Mouse (Mus musculus): ENCODE data around the gene Slc27a3. TPM values are rescaled to one million over a fixed set of nuclear protein-coding genes. Genes with fewer than 3 reads are reported as not detected.
"Not testable (repeated sequence)": the region's sequence is repeated elsewhere in the genome, so short reads cannot be mapped to it uniquely, and the experiment has no call there.

Slc27a3 gene
- total and polyA plus RNA-seq, 2 experiments from 2014 or later = 2.4 to 6.2 TPM

- ATAC-seq (ENCODE audit: insufficient read depth, low read depth) (no peak), DNase-seq (ENCODE audit: low spot score) (no peak)
- no peaks in the 10 kb centered on the region for H3K4me1 ChIP-seq (ENCODE audit: control insufficient read depth, insufficient read depth)
- H3K9me3 ChIP-seq (replicated peaks; ENCODE audit: control insufficient read depth, low read length) = no peaks in the 10 kb centered on the region
- H3K4me3 ChIP-seq (ENCODE audit: low read depth, low read length) = no peak overlapping the region
- no peak overlapping the region for H3K9ac ChIP-seq (replicated peaks; ENCODE audit: low read depth, low read length)
- no peaks in the 10 kb centered on the region for H3K27me3 ChIP-seq (ENCODE audit: control insufficient read depth, insufficient read depth, low read length)
- peaks cover 32% of the 10 kb centered on the region for H3K36me3 ChIP-seq (replicated peaks; ENCODE audit: control insufficient read depth, insufficient read depth, low read length)
- H3K27ac ChIP-seq (ENCODE audit: low read depth) = no peak overlapping the region
- TF ChIP-seq EP300 (IDR thresholded peaks at IDR 0.05; ENCODE audit: low read depth) = no peak
- TF ChIP-seq CTCF (IDR thresholded peaks at IDR 0.05; ENCODE audit: low read depth) = no peak
- WGBS = 74% methylated on average over 4 of the region's 4 CpGs
- H3K4me2 ChIP-seq (ENCODE audit: low read depth, low read length) = no peak overlapping the region
Measured at GRCm38 (mm10) chr3:90361476-90361875, 28.3 kb downstream of the Slc27a3 start.

GRCm38 (mm10) chr3:90359230-90359629, 30.5 kb downstream of the Slc27a3 start:
- H3K27ac ChIP-seq (ENCODE audit: low read depth) = no peak overlapping the region
- DNase-seq (ENCODE audit: low spot score) (no peak), ATAC-seq (ENCODE audit: insufficient read depth, low read depth) (no peak)
- H3K4me2 ChIP-seq (ENCODE audit: low read depth, low read length) = no peak overlapping the region
- no peaks in the 10 kb centered on the region for H3K4me1 ChIP-seq (ENCODE audit: control insufficient read depth, insufficient read depth)
- TF ChIP-seq CTCF (IDR thresholded peaks at IDR 0.05; ENCODE audit: low read depth) (no peak), EP300 (IDR thresholded peaks at IDR 0.05; ENCODE audit: low read depth) (no peak)
- 85% methylated on average over 1 of the region's 1 CpGs for WGBS
- no peaks in the 10 kb centered on the region for H3K9me3 ChIP-seq (replicated peaks; ENCODE audit: control insufficient read depth, low read length)
- H3K4me3 ChIP-seq (ENCODE audit: low read depth, low read length) = no peak overlapping the region
- no peak overlapping the region for H3K9ac ChIP-seq (replicated peaks; ENCODE audit: low read depth, low read length)
- H3K36me3 ChIP-seq (replicated peaks; ENCODE audit: control insufficient read depth, insufficient read depth, low read length) = peaks cover 55% of the 10 kb centered on the region
- no peaks in the 10 kb centered on the region for H3K27me3 ChIP-seq (ENCODE audit: control insufficient read depth, insufficient read depth, low read length)

- H3K9ac ChIP-seq (replicated peaks; ENCODE audit: low read depth, low read length) = no peak overlapping the region
- no peak for ATAC-seq (ENCODE audit: insufficient read depth, low read depth)
Measured at GRCm38 (mm10) chr3:90357959-90358358, 31.8 kb downstream of the Slc27a3 start.

GRCm38 (mm10) chr3:90347847-90348246, 41.9 kb downstream of the Slc27a3 start:
- 99% methylated on average over 4 of the region's 4 CpGs for WGBS
- Histone ChIP-seq H3K27ac (ENCODE audit: low read depth) (no peak overlapping the region), H3K9me3 (replicated peaks; ENCODE audit: control insufficient read depth, low read length) (no peaks in the 10 kb centered on the region), H3K9ac (replicated peaks; ENCODE audit: low read depth, low read length) (no peak overlapping the region), H3K4me3 (ENCODE audit: low read depth, low read length) (no peak overlapping the region), H3K36me3 (replicated peaks; ENCODE audit: control insufficient read depth, insufficient read depth, low read length) (peaks cover 49% of the 10 kb centered on the region), H3K4me1 (ENCODE audit: control insufficient read depth, insufficient read depth) (no peaks in the 10 kb centered on the region), H3K4me2 (ENCODE audit: low read depth, low read length) (no peak overlapping the region), H3K27me3 (ENCODE audit: control insufficient read depth, insufficient read depth, low read length) (no peaks in the 10 kb centered on the region)
- ATAC-seq (ENCODE audit: insufficient read depth, low read depth) (no peak), DNase-seq (ENCODE audit: low spot score) (no peak)
- TF ChIP-seq EP300 (IDR thresholded peaks at IDR 0.05; ENCODE audit: low read depth) = no peak

More at GRCm38 (mm10) chr3:90357959-90358358, 31.8 kb downstream of the Slc27a3 start:
- Histone ChIP-seq H3K27me3 (ENCODE audit: control insufficient read depth, insufficient read depth, low read length) (no peaks in the 10 kb centered on the region), H3K4me2 (ENCODE audit: low read depth, low read length) (no peak overlapping the region), H3K4me1 (ENCODE audit: control insufficient read depth, insufficient read depth) (no peaks in the 10 kb centered on the region), H3K9me3 (replicated peaks; ENCODE audit: control insufficient read depth, low read length) (no peaks in the 10 kb centered on the region), H3K27ac (ENCODE audit: low read depth) (no peak overlapping the region), H3K4me3 (ENCODE audit: low read depth, low read length) (no peak overlapping the region), H3K36me3 (replicated peaks; ENCODE audit: control insufficient read depth, insufficient read depth, low read length) (peaks cover 67% of the 10 kb centered on the region)
- TF ChIP-seq CTCF (IDR thresholded peaks at IDR 0.05; ENCODE audit: low read depth) (no peak), EP300 (IDR thresholded peaks at IDR 0.05; ENCODE audit: low read depth) (no peak)
- DNase-seq (ENCODE audit: low spot score) = no peak
- WGBS = 63% methylated on average over 7 of the region's 7 CpGs

- WGBS = 66% methylated on average over 2 of the region's 2 CpGs
- DNase-seq (ENCODE audit: low spot score); H3K4me2 ChIP-seq (ENCODE audit: low read depth, low read length); H3K9me3 ChIP-seq (replicated peaks; ENCODE audit: control insufficient read depth, low read length); ATAC-seq (ENCODE audit: insufficient read depth, low read depth); H3K4me1 ChIP-seq (ENCODE audit: control insufficient read depth, insufficient read depth); H3K27me3 ChIP-seq (ENCODE audit: control insufficient read depth, insufficient read depth, low read length); H3K4me3 ChIP-seq (ENCODE audit: low read depth, low read length); H3K27ac ChIP-seq (ENCODE audit: low read depth); H3K9ac ChIP-seq (replicated peaks; ENCODE audit: low read depth, low read length): not testable (repeated sequence)
- peaks cover 22% of the 10 kb centered on the region for H3K36me3 ChIP-seq (replicated peaks; ENCODE audit: control insufficient read depth, insufficient read depth, low read length)
Measured at GRCm38 (mm10) chr3:90342853-90343252, 46.9 kb downstream of the Slc27a3 start.

GRCm38 (mm10) chr3:90340177-90340576, 49.6 kb downstream of the Slc27a3 start:
- TF ChIP-seq CTCF (IDR thresholded peaks at IDR 0.05; ENCODE audit: low read depth) (no peak), EP300 (IDR thresholded peaks at IDR 0.05; ENCODE audit: low read depth) (no peak)
- no peak overlapping the region for H3K27ac ChIP-seq (ENCODE audit: low read depth)
- H3K27me3 ChIP-seq (ENCODE audit: control insufficient read depth, insufficient read depth, low read length) = no peaks in the 10 kb centered on the region
- ATAC-seq (ENCODE audit: insufficient read depth, low read depth) (no peak), DNase-seq (ENCODE audit: low spot score) (no peak)
- H3K9ac ChIP-seq (replicated peaks; ENCODE audit: low read depth, low read length) = no peak overlapping the region
- H3K36me3 ChIP-seq (replicated peaks; ENCODE audit: control insufficient read depth, insufficient read depth, low read length) = peaks cover 13% of the 10 kb centered on the region
- H3K9me3 ChIP-seq (replicated peaks; ENCODE audit: control insufficient read depth, low read length) = no peaks in the 10 kb centered on the region
- no peaks in the 10 kb centered on the region for H3K4me1 ChIP-seq (ENCODE audit: control insufficient read depth, insufficient read depth)
- H3K4me3 ChIP-seq (ENCODE audit: low read depth, low read length) = no peak overlapping the region
- H3K4me2 ChIP-seq (ENCODE audit: low read depth, low read length) = no peak overlapping the region

All from heart, postnatal 0 days (tissue).